Mouse (Mus musculus): Measurements from ENCODE around the gene Fchsd2.

Gene Fchsd2

DNA sequence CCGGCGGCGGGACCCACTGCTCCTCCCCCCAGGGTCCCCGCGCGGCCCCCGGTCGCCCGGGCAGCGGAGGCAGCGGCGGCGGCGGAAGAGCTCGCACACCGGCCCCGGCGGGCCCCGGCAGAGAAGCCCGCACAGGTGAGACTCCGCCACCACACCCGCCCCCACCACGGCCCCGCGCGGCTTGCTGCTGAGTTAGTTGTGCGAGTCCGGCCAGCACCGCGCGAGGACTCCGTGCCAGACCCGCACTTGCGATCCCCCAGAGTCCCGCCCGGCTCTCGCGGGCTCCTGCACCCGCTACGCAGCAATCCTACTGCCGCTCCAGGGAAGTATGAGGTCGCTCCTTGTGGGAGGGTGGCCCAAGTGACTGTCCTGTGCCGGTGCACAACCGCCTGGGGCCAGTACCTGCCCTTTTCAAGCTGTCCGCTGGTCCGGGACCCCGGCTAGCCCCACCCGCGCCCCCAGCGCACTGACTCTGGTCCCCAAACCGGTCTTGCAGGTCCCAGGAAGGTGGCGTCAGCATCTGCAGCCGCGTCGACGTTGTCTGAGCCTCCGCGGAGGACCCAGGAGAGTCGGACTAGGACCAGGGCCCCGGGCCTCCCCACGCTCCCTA is 228.7 kb downstream of the Fchsd2 start:
- DNase-seq, result peak; percentile 68

DNA sequence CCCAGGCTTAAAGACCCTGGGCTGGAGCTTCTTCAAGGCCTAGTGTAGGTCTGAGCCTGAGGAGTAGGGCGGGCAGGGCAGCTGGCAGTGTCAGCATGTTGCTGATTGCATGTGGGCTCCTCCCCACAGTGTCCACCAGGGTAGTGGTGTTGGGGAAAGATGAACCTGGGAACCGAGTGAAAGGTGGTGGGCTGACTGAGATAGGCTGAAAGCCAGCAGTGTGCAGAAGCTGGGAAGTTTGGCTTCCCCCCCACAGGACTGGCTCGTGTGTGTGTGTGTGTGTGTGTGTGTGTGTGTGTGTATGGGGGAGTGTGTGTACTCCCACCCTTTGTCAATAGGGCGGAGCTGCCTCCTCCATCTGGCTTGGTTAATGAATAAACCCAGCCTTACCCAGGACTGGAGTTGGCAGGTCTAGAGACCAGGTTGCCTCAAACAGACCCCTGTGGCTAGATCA is 230.5 kb downstream of the Fchsd2 start:
- DNase-seq, result no peak

DNA sequence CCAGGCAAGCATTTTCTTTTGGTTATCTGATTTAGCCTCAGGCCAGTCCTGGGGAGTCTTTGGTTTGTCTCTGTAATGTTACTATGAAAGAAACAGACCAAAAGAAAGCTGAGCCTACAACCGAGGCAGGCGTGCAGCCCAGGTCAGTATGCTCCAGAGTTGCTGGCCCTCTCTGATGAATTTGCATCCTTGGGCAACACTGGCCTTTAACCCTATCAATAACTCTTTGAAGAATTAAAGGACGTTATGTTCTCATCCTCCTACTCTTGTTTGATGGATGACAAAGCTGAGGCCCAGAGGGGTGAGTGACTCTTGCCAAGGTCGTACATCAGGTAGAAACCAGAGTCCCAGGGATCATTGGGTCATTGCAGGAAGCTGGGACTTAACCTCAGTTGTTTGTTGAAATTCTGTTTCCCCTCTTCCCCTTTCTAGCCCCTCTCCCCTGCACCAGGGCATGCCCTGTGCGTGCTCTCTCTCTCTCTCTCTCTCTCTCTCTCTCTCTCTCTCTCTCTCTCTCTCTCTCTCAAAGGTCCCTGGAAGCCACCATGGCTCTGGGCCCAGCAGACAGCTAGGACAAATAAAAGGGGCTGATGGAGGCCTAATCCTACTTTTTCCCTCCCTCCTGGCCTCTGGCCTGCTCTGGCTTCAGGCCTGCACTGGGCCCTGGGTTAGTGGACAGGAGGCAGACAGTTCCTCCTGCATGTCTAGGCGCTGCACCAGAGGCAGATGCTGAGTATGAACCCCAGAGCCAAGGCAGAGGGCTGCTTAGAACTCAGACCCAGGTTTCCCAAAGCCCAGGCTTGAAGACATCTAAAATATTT is 231.7 kb downstream of the Fchsd2 start:
- DNase-seq, result no peak

DNA sequence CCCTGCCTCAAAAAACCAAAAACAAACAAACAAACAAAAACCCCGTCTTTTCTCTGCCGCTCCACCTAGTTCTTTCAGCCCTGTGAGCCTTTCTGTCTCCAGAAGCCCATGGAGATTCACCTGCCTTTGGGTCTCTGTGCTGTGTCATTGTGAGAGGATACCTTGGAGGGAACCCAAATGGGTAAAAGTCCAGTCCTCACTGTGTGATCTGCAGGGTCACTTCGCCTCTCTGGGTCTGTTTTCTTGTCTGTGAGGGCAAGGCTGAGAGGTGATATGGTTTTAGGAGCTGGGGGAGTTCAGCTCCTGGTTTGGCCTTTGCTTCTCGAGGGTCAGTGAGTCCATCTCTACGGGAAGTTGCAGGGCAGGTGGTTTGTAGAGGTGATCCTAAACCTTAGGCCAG is 233.3 kb downstream of the Fchsd2 start:
- DNase-seq, result no peak

DNA sequence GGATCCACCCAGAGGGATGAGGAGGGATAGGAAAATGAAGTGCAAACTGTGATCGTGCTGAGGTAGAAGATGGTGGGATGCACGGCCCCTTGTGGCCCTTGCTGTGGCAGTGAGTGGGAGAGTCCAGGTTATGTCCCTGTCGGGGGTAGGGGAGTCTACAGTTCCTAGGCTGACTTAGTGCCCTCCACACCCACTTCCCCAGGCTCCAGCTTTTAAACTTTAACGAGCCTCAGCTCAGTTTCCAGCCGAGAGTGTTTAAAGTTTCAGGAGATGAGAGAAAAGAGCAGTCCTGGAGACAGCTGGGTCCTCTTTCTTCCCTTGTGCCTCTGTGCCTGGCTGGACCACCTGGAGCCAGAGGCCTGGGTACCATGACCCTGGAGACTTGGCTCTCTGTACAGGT is 234.6 kb downstream of the Fchsd2 start:
- no peak for DNase-seq

DNA sequence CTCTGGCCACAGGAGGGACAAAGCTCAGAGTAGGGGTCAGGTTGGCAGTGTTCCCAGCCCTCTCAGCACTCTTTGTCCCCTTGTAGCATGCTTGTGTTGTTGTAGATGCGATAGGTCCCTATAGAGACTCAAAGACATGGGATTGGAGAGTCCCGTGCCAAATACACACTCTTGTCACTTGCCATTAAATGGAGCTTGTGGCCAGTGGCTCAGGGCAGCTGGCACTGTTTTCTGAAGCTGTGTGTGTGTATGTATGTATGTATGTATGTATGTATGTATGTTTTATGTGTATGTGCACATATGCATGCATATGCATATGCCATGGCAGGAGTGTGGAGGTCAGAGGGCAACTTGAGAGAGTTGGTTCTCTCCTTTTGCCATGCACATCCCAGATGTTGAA is 235.1 kb downstream of the Fchsd2 start:
- no peak for DNase-seq

DNA sequence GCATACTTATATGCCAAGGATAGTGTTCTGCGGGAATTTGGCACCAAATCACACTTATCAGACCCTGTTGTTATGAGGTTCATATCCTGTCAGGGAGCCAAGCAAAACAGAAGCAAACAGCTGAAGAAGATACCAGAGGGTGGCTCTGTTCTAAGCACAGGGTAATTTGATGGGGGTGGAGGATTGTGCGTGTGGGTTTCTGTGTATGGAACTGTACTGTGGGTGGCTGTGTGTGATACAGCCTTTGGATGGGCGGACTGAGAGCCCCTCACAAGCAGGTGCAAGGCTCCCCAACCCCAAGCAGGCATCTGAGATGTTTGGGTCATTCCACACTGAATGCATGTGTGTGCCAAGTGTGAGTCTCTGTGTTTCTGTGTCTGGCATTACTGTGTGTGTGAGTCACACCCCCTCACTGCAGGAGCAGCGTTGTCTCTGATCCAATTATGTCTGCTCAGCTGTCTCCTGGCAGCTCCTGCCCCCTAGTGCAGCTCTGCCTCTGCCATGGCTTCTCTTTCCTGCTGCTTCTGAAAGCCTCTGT is 236.0 kb downstream of the Fchsd2 start:
- no peak for DNase-seq

DNA sequence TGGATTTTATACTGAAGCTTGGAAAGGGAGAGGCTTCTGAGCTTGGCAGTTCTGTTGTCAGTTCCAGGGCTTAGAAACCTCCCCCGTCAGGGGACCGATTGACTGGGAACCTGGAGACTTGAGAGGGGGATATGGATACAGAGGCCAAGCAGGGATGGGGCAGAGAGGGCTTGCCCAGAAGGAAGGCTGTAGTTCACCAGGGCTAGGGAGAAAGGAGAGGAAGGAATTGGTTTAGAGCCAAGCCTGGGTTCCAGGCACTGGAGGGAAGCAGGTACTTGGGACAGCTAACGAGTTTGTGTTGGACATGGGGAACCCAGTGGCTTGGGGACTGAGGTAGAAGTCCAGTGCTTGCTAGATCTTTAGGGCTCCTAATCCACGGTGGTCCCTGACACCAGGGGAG is 236.9 kb downstream of the Fchsd2 start:
- DNase-seq, result no peak

DNA sequence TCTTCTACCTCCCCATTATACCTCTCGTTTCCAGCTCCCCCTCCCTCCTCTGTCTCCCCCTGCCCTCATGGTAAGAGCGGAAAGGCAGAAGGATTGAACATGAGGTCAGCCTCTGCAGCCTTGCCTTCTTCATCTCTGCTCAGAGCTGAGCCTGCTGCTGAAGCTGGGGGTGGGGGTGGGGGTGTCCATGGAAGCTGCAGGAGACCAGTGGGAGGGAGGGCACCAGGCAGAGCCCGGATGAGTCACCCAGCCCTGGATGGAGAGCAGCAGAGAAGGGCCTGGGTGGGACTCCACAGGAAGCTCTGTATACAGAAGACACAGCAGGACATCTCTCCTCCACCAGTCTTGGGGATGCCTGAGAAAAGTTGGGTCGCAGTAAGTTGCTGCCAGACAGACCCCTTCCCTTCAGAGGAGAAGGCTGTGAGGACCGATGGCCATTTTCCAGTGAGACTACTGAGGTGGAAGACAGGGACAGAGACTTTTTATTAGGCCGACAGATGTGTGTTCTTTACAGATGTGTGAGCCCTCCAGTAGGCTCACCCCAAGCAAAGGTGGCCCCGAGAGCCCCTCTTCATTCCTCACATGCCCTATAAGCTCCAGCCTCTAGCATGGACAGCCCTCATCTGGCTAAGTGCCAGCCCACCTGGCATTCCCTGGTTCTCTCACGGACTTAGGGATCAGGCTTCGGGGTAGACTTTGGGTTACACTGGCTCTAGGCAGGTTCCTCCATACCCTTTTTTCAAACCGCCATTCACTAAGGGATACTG is 237.6 kb downstream of the Fchsd2 start:
- no peak for DNase-seq

DNA sequence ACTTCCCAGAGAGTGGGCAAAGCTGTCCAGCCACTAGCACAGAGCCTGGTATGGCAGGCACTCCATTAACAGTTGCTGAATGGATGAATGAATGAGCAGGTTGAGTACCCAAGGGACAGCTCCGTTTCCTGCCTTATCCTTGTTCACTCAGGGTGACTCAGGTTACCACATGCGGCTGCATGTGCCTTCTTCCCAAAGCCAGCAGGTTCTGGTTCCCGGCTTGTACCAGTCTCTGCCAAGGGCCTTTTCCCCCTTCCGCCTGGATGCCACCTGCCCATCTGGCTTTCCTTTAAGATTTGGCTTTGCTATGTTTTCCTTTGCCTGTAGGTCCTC is 238.1 kb downstream of the Fchsd2 start:
- no peak for DNase-seq

DNA sequence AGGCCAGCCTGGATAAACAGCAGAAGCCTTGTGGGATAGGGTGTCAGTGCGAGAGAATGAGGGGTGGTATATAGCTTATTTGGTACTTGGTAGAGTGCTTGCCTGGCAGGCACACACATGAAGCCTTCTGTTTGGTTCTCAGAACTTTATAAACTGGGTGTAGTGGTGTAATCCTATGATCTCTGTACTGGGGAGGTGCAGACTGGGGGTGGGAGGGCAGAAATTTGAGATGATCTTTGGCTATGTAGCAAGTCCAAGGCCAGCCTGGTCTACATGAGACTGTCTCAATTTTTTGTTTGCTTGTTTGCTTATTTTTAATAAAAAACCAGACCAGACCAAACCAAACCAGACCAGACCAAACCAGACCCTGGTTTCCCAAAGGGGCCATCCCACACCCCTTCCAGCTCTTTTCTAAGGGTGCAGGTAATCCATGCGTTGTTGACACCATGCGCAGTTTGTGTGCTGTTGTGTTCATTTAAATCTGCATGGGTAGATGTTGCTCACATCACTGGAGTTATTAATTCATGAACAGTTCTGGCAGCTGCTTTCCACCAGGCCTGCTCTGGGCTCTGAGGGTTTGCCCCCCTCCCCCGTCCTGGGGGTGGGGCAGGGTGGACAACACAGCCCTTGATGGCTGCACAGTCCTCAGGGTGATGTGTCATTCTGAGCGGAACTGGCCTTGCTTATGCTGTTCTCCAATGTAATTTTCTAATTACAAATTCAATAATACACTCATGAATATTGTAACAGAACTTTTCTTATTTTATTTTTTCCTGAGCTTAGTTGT is 239.6 kb downstream of the Fchsd2 start:
- DNase-seq, result no peak
